Mouse (Mus musculus) retina, postnatal 7 days (tissue): Measurements from ENCODE around the gene Ifi27.
"Not testable (repeated sequence)": the region's sequence is repeated elsewhere in the genome, so short reads cannot be mapped to it uniquely, and the experiment has no call there.

Experiments used
- DNase-seq: peaks from one replicate; pipeline ENCODE4 v3.0.0-alpha.2; 2012; ENCODE audit warnings: low read depth, low spot score

Gene Ifi27

GRCm38 (mm10) chr12:103456727-103457126 lies 22.7 kb downstream of the Ifi27 start:
- DNase-seq = not testable (repeated sequence)

- DNase-seq = no peak
These were observed 23.1 kb downstream of the Ifi27 start, which contains the start of gene Ifi27l2b for GRCm38 (mm10) chr12:103457140-103457539. Ifi27l2b (minus strand) TSS chr12:103457223.

- no peak for DNase-seq
These were observed 40.5 kb downstream of the Ifi27 start for GRCm38 (mm10) chr12:103474481-103474880.

DNA sequence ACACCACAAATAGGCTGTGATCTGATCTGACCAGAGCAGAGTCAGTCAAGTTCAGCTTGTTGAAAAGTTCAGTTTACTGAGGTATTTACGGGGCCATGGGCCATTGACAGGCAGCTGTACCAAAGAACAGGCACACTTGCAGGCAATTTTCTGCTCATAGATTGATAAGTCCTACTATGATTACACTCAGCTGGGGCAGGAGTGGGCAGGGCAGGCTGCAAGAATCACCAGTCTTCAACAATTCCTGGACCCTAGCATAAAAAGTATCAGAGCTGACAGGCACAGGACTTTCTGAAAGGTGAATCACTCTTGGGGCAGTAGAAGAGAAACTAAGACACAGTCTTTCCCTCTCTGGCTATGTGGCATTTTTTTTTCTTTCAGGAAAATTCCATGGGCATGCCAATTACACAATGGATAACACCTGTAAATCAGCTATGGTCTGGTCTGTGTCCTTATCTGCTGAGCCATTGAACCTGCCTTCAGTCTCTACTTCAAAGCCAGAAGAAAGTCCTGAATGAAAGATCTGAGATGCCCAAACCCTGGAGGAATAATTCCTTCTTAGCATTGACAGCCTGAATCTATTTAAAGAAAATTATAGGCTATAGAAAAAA lies 42.9 kb downstream of the Ifi27 start:
- no peak for DNase-seq

DNA sequence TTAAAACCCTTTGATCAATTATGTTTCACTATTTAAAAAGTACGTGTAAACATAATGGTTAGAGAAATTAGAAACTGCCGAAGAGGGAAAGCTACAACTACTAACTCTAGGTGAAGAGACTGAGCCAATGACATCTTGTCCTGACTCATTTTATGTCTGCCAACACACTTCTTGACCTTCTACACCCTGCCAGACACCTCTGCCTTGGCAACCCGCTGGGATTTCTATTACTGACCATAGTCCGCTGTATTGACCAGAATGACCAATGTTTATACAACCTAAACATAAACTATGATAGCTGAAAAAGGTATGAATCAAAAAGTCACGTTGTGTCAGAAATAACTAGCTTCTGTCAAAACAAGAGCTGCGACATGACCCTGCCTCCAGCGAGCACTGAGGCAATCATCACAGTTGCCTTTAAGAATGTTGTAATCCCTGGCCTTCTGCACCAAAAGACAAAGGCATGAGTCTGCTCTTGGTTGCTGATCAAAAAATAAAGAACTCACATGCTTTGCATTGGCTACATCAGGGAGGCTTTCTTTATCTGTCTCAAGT lies 43.5 kb downstream of the Ifi27 start:
- DNase-seq = no peak

DNA sequence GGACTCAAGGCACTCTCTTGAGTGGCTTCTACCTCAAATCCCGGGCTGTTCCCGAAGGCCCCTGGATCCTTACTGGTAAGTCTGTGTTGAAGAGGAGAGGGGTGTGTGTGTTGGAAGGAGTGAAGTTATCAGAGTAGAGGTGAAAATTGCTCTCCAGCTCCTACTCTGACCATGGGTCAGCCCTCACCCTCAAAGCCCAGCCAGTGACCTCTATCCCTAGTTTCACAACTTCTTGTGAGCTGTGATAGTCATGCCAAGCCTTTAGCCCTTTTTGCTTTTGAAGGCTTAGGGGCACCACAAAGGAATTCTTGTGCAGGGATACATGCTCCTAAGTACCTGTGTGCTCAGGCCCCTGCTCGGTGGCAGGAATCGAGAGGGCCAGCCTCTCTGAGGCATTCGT lies 47.7 kb downstream of the Ifi27 start:
- DNase-seq = no peak

DNA sequence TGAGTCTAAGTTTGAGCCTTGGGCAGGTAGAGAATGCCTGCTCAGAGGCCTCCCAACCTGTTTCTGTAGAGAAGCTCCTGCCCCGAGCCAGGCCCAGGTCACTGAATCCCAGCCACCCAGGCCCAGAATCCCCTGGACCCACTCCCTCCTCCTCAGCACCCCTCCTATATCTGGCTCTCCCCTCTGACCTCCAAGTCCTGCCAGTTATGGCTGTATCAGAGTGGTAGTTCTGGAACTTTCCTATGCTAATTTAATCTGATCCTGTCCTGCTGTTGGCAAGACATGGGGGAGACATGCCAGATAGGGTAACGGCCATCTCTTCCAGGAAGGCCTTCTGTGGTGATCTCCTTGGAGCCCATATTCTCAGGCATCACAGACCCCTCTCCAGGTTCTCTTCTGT lies 48.8 kb downstream of the Ifi27 start:
- no peak for DNase-seq

DNA sequence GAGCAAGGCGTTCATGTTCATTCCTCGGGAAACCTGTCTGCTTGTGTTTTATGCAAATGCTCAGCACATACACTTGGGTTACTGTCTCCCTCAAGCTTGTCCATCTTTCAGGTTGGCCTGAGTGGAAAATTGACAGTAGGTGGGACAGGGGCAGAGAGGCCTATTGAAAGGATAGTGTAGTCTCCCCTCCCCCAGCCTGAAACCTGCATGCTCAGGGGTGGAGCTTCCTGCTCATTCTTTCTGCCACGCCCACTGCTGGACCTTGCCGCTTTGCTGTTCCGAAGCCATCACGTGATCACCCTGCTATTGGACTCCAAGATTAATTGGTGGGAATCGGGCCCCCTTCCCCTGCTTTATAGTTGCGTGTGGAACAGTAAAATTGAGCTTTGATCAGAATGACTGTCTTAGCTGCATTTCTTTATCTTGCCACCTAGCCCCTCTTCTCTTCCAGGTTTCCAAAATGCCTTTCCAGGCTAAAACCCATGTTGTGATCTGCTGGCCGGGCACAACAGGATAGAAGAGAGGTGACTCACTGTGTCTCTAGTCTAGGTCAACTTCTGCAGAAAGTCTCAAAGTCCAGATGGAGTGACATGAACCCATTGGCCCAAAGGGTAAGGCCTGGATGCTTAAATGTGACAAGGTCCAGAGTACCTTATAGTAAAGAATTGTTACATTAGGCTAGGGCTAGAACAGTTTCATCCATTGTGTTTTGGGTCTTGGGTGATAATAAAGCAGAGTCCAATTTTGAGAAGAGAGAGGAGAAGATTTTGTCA lies 50.4 kb downstream of the Ifi27 start:
- DNase-seq = not testable (repeated sequence)

- no peak for DNase-seq
These were observed 52.7 kb downstream of the Ifi27 start for GRCm38 (mm10) chr12:103486726-103487125.

DNA sequence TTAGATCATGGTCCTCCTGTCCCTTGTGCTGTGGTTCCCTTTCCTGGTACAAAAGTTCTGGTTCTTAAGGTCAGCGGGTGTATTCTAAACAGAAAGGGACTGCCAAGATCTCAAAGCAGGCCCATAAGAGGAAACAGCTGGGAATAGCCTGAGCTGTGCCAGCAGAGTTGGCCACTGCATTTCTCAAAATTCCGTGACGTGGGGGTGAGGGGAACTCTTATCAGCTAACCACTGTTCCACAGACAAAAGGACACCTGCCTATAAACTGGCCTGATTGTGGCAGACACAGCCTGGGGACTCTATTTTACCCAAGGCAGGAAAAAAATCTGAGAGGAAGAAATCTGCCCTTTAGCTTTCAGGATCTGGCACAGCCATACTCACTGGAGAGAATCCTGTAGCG lies 53.3 kb downstream of the Ifi27 start:
- no peak for DNase-seq

GRCm38 (mm10) chr12:103487750-103488149 lies 53.7 kb downstream of the Ifi27 start:
- no peak for DNase-seq
